Mouse (Mus musculus) stomach, embryonic 15.5 days (tissue): ENCODE results near the gene Gm6525. TPM values are rescaled to one million over a fixed set of nuclear protein-coding genes. Genes with fewer than 3 reads are reported as not detected.

Experiments
- ATAC-seq: fragments of 200-750 bp; cut with Nextera tagmentation; 2 replicates; pipeline ENCODE4 v1.8.0; 2017; ENCODE audit warnings: low read depth, moderate number of reproducible peaks, moderate TSS enrichment; ENCODE audit not compliant: insufficient read depth, low FRiP score
- H3K27ac ChIP-seq: fragments of 300-500 bp; sonication (generic); 2 replicates; pipeline ENCODE4 v1.5.1; 2015; ENCODE audit warnings: mild to moderate bottlenecking, inconsistent platforms
- H3K27me3 ChIP-seq: fragments of 300-500 bp; sonication (generic); replicated peaks from 2 replicates; pipeline ENCODE4 v1.6.1; 2015; ENCODE audit warnings: inconsistent platforms
- H3K36me3 ChIP-seq: fragments of 300-500 bp; sonication (generic); 2 replicates; pipeline ENCODE4 v1.6.1; 2015; ENCODE audit warnings: inconsistent platforms
- H3K4me1 ChIP-seq: fragments of 300-500 bp; sonication (generic); 2 replicates; pipeline ENCODE4 v1.6.1; 2015; ENCODE audit warnings: inconsistent platforms
- H3K4me2 ChIP-seq: fragments of 300-500 bp; sonication (generic); 2 replicates; pipeline ENCODE4 v1.6.1; 2015; ENCODE audit warnings: mild to moderate bottlenecking, inconsistent platforms
- H3K4me3 ChIP-seq: fragments of 300-500 bp; sonication (generic); replicated peaks from 2 replicates; pipeline ENCODE4 v1.5.1; 2015; ENCODE audit warnings: inconsistent platforms
- H3K9ac ChIP-seq: fragments of 300-500 bp; sonication (generic); 2 replicates; pipeline ENCODE4 v1.6.1; 2015; ENCODE audit warnings: inconsistent platforms
- H3K9me3 ChIP-seq: fragments of 300-500 bp; sonication (generic); 2 replicates; pipeline ENCODE4 v1.6.1; 2016; ENCODE audit warnings: inconsistent platforms
- WGBS: fragments of 180-500 bp; shearing (Covaris S2); methylation state at CpG from one replicate; pipeline ENCODE4 v1.1.7; 2015; 5-methylcytosine and 5-hydroxymethylcytosine counted together
- polyA plus RNA-seq: library from polyadenylated mRNA; unstranded; fragments of >200 nt; fragmentation: Nextera tagmentation; extraction: Ambion mirVana; gene quantifications from 2 replicates; pipeline ENCODE4 v1.2.1, GENCODE M21; 2015

The Gm6525 gene
- polyA plus RNA-seq, 1 experiment from 2014 or later = 1.2 TPM

- Histone ChIP-seq H3K4me1 (no peaks in the 10 kb centered on the region), H3K4me2 (no peak overlapping the region), H3K27ac (no peak overlapping the region), H3K4me3 (no peak overlapping the region), H3K9me3 (no peaks in the 10 kb centered on the region), H3K9ac (no peak overlapping the region), H3K27me3 (no peaks in the 10 kb centered on the region), H3K36me3 (no peaks in the 10 kb centered on the region)
- 92% methylated on average over 9 of the region's 9 CpGs for WGBS
- no peak for ATAC-seq
These were observed 25.6 kb downstream of the Gm6525 start for GRCm38 (mm10) chr3:84199516-84199915.

GRCm38 (mm10) chr3:84200559-84201420 is 26.9 kb downstream of the Gm6525 start:
- H3K27me3 ChIP-seq = no peaks in the 10 kb centered on the region
- H3K4me3 ChIP-seq = no peak overlapping the region
- no peak overlapping the region for H3K27ac ChIP-seq
- no peak overlapping the region for H3K4me2 ChIP-seq
- H3K4me1 ChIP-seq = no peaks in the 10 kb centered on the region
- ATAC-seq = no peak
- H3K36me3 ChIP-seq = no peaks in the 10 kb centered on the region
- WGBS = 79% methylated on average over 13 of the region's 13 CpGs
- H3K9ac ChIP-seq = no peak overlapping the region
- H3K9me3 ChIP-seq = no peaks in the 10 kb centered on the region

- H3K4me2 ChIP-seq = no peak overlapping the region
- no peaks in the 10 kb centered on the region for H3K9me3 ChIP-seq
- H3K27ac ChIP-seq = no peak overlapping the region
- H3K36me3 ChIP-seq = no peaks in the 10 kb centered on the region
- no peak for ATAC-seq
- H3K9ac ChIP-seq = no peak overlapping the region
- H3K4me3 ChIP-seq = no peak overlapping the region
- H3K27me3 ChIP-seq = no peaks in the 10 kb centered on the region
- no peaks in the 10 kb centered on the region for H3K4me1 ChIP-seq
- WGBS = 86% methylated on average over 5 of the region's 5 CpGs
These were observed 30.7 kb downstream of the Gm6525 start for GRCm38 (mm10) chr3:84204640-84205039.

GRCm38 (mm10) chr3:84205650-84206049 is 31.7 kb downstream of the Gm6525 start:
- WGBS = 80% methylated on average over 6 of the region's 6 CpGs
- Histone ChIP-seq H3K4me2 (no peak overlapping the region), H3K4me3 (no peak overlapping the region), H3K27me3 (no peaks in the 10 kb centered on the region), H3K27ac (no peak overlapping the region), H3K9me3 (no peaks in the 10 kb centered on the region), H3K9ac (no peak overlapping the region), H3K36me3 (no peaks in the 10 kb centered on the region), H3K4me1 (no peaks in the 10 kb centered on the region)
- ATAC-seq = no peak

GRCm38 (mm10) chr3:84206106-84206505 is 32.2 kb downstream of the Gm6525 start:
- Histone ChIP-seq H3K9ac (no peak overlapping the region), H3K27ac (no peak overlapping the region), H3K36me3 (no peaks in the 10 kb centered on the region), H3K4me2 (no peak overlapping the region), H3K27me3 (no peaks in the 10 kb centered on the region), H3K4me1 (no peaks in the 10 kb centered on the region), H3K9me3 (no peaks in the 10 kb centered on the region), H3K4me3 (no peak overlapping the region)
- no peak for ATAC-seq
- 73% methylated on average over 3 of the region's 3 CpGs for WGBS

- no peak overlapping the region for H3K4me3 ChIP-seq
- H3K4me2 ChIP-seq = no peak overlapping the region
- no peaks in the 10 kb centered on the region for H3K9me3 ChIP-seq
- WGBS = 58% methylated on average over 2 of the region's 2 CpGs
- ATAC-seq = no peak
- no peaks in the 10 kb centered on the region for H3K27me3 ChIP-seq
- no peak overlapping the region for H3K27ac ChIP-seq
- H3K36me3 ChIP-seq = no peaks in the 10 kb centered on the region
- H3K4me1 ChIP-seq = no peaks in the 10 kb centered on the region
- H3K9ac ChIP-seq = no peak overlapping the region
These were observed 33.5 kb downstream of the Gm6525 start for GRCm38 (mm10) chr3:84207366-84207765.

- Histone ChIP-seq H3K27ac (no peak overlapping the region), H3K9ac (no peak overlapping the region), H3K9me3 (no peaks in the 10 kb centered on the region), H3K36me3 (no peaks in the 10 kb centered on the region), H3K27me3 (no peaks in the 10 kb centered on the region), H3K4me1 (no peaks in the 10 kb centered on the region), H3K4me3 (no peak overlapping the region), H3K4me2 (no peak overlapping the region)
- ATAC-seq = no peak
- WGBS = 90% methylated on average over 7 of the region's 7 CpGs
These were observed 34.6 kb downstream of the Gm6525 start for GRCm38 (mm10) chr3:84208475-84208874.

GRCm38 (mm10) chr3:84208917-84209513 is 35.1 kb downstream of the Gm6525 start:
- H3K4me1 ChIP-seq = no peaks in the 10 kb centered on the region
- H3K27ac ChIP-seq = no peak overlapping the region
- no peak overlapping the region for H3K4me3 ChIP-seq
- no peak overlapping the region for H3K9ac ChIP-seq
- ATAC-seq = no peak
- H3K4me2 ChIP-seq = no peak overlapping the region
- H3K27me3 ChIP-seq = no peaks in the 10 kb centered on the region
- H3K36me3 ChIP-seq = no peaks in the 10 kb centered on the region
- no peaks in the 10 kb centered on the region for H3K9me3 ChIP-seq
- WGBS = 80% methylated on average over 7 of the region's 7 CpGs

- H3K36me3 ChIP-seq = no peaks in the 10 kb centered on the region
- H3K4me2 ChIP-seq = no peak overlapping the region
- no peak overlapping the region for H3K27ac ChIP-seq
- H3K9me3 ChIP-seq = no peaks in the 10 kb centered on the region
- H3K9ac ChIP-seq = no peak overlapping the region
- no peak overlapping the region for H3K4me3 ChIP-seq
- ATAC-seq = no peak
- no peaks in the 10 kb centered on the region for H3K27me3 ChIP-seq
- WGBS = 75% methylated on average over 7 of the region's 7 CpGs
- no peaks in the 10 kb centered on the region for H3K4me1 ChIP-seq
These were observed 37.5 kb downstream of the Gm6525 start for GRCm38 (mm10) chr3:84211340-84211875.

- no peak for ATAC-seq
- Histone ChIP-seq H3K4me1 (no peaks in the 10 kb centered on the region), H3K9ac (no peak overlapping the region), H3K36me3 (no peaks in the 10 kb centered on the region), H3K4me2 (no peak overlapping the region), H3K9me3 (no peaks in the 10 kb centered on the region), H3K27ac (no peak overlapping the region), H3K4me3 (no peak overlapping the region), H3K27me3 (no peaks in the 10 kb centered on the region)
- 79% methylated on average over 6 of the region's 6 CpGs for WGBS
These were observed 40.6 kb downstream of the Gm6525 start for GRCm38 (mm10) chr3:84214501-84214900.

GRCm38 (mm10) chr3:84215253-84215652 is 41.3 kb downstream of the Gm6525 start:
- Histone ChIP-seq H3K9ac (no peak overlapping the region), H3K27me3 (no peaks in the 10 kb centered on the region), H3K4me2 (no peak overlapping the region), H3K4me1 (no peaks in the 10 kb centered on the region; the same call in 1 of the 2 replicates), H3K36me3 (no peaks in the 10 kb centered on the region), H3K9me3 (no peaks in the 10 kb centered on the region), H3K27ac (no peak overlapping the region), H3K4me3 (no peak overlapping the region)
- no peak for ATAC-seq
- 82% methylated on average over 9 of the region's 9 CpGs for WGBS

- H3K27ac ChIP-seq = no peak overlapping the region
- no peak overlapping the region for H3K4me2 ChIP-seq
- H3K9me3 ChIP-seq = no peaks in the 10 kb centered on the region
- no peaks in the 10 kb centered on the region for H3K36me3 ChIP-seq
- no peak for ATAC-seq
- peaks cover 2% of the 10 kb centered on the region; the same call in 1 of the 2 replicates for H3K4me1 ChIP-seq
- no peaks in the 10 kb centered on the region for H3K27me3 ChIP-seq
- no peak overlapping the region for H3K9ac ChIP-seq
- WGBS = 80% methylated on average over 15 of the region's 15 CpGs
- no peak overlapping the region for H3K4me3 ChIP-seq
These were observed 41.9 kb downstream of the Gm6525 start for GRCm38 (mm10) chr3:84215743-84216360.
